Mouse (Mus musculus): Measurements from ENCODE around the gene Scml4. TPM values are rescaled to one million over a fixed set of nuclear protein-coding genes. Genes with fewer than 3 reads are reported as not detected.
A peak's percentile ranks its signal among the peaks of the same experiment; 100 is the strongest.

Scml4 gene
- polyA plus RNA-seq, 1 experiment from 2014 or later, result 0.13 TPM

DNA sequence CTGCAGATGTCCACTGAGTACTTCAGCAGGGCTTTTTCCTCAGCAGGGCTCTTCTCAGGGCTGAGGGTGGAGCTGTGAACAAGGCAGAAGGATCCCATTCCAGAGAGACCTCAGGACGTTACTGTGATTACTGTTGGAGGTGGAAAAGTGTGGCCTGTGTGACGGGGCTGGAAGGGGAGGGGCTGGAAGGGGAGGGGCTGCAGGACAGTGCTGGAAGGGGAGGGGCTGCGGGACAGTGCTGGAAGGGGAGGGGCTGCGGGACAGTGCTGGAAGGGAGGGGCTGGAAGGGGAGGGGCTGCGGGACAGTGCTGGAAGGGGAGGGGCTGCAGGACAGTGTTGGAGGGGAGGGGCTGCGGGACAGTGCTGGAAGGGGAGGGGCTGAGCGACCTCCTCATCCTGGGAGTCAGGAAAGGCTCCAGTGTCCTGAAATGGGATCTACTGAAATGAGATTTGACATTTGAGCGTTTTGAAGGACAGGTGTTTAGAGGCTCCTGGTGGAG, 90.1 kb downstream of the Scml4 start:
- Histone ChIP-seq H3K27me3 (ENCODE audit: control insufficient read depth, insufficient read depth, low read length) (no peaks in the 10 kb centered on the region), H3K27ac (replicated peaks; ENCODE audit: low read depth, low read length) (peak overlapping the region; percentile 47; the same call in 1 of the 2 replicates), H3K36me3 (ENCODE audit: control insufficient read depth, insufficient read depth, low read length) (no peaks in the 10 kb centered on the region), H3K9me3 (ENCODE audit: control insufficient read depth, low read length) (no peaks in the 10 kb centered on the region), H3K4me1 (ENCODE audit: control insufficient read depth, insufficient read depth, low read length) (peaks cover 10% of the 10 kb centered on the region), H3K9ac (ENCODE audit: low read length) (no peak overlapping the region), H3K4me3 (ENCODE audit: low read depth, low read length) (no peak overlapping the region), H3K4me2 (ENCODE audit: low read depth, severe bottlenecking) (peak overlapping the region; percentile 38)
- DNase-seq (ENCODE audit: low spot score), result peak; percentile 69
- WGBS, result under 1% methylated on average over 7 of the region's 8 CpGs
- peak; percentile 79 for ATAC-seq (ENCODE audit: insufficient number of reproducible peaks, low FRiP score, low TSS enrichment, low read depth)

DNA sequence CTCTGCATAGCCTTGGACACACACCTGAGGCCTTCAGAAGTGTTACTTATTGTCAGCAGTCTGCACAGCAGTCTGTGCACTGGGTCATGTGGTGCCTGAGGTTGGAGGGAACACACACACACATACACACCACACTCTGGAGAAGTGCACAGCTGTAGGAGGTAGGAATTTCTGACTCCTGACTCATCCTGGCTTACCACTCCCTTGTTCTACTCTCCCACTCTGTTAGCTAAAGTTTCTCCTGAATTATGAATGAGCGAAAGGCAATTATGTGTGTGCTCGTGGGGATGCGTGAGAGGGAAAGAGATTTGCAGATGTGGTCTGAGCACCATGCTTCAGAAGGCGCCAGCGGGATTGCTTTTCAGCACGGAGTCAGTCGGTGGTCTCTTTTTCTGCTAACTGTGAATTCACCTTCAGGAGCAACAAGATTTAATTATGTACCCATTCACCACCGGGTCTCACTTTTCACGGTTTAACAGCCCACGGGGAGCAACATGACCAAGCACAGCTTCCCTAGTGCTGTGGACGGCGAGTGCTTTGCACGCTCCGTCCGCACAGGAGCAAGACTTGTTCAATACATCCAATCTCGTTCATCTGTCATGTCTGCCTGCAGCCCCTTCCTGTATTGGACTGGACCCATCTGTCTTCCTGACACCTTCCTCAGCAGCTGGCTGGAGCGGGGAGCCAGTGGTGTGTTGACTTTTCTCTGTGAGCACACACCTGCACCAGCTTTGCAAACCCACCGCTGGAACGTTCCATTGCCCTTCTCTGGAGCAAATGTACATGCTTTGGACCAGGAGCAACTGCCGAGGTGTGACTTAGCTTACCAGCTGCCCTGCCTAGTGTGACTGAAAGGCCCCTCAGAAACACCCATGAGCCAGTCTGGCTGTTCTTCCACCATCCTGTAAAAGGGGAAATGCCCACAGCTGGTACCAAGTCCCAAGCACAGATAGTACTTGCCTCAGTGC, 91.2 kb downstream of the Scml4 start:
- Histone ChIP-seq H3K27ac (replicated peaks; ENCODE audit: low read depth, low read length) (no peak overlapping the region), H3K4me3 (ENCODE audit: low read depth, low read length) (no peak overlapping the region), H3K4me2 (ENCODE audit: low read depth, severe bottlenecking) (no peak overlapping the region), H3K27me3 (ENCODE audit: control insufficient read depth, insufficient read depth, low read length) (no peaks in the 10 kb centered on the region), H3K36me3 (ENCODE audit: control insufficient read depth, insufficient read depth, low read length) (no peaks in the 10 kb centered on the region), H3K4me1 (ENCODE audit: control insufficient read depth, insufficient read depth, low read length) (peaks cover 10% of the 10 kb centered on the region), H3K9ac (ENCODE audit: low read length) (no peak overlapping the region), H3K9me3 (ENCODE audit: control insufficient read depth, low read length) (no peaks in the 10 kb centered on the region)
- no peak for DNase-seq (ENCODE audit: low spot score)
- peak; percentile 23; the same call in 1 of the 2 replicates for ATAC-seq (ENCODE audit: insufficient number of reproducible peaks, low FRiP score, low TSS enrichment, low read depth)
- whole genome bisulfite sequencing, result 42% methylated on average over 20 of the region's 20 CpGs

DNA sequence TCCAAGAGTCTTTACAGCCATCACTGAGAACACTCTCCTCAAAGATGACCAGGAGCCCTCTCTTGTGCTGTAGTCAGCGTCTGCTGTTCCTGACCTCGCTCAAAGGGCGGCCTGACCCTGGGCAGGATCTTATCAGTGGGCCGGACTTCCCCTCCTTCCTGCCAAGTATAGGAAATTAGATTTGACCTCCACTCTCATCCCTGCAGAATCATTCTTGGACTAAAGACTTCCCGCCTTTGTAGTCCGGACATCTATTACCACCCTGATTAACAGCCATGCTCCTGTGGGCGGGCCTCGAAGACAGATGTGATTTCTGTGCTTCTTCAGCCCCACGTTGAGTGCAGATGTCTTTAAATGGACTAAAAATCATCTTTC, 91.9 kb downstream of the Scml4 start:
- Histone ChIP-seq H3K36me3 (ENCODE audit: control insufficient read depth, insufficient read depth, low read length) (no peaks in the 10 kb centered on the region), H3K4me3 (ENCODE audit: low read depth, low read length) (no peak overlapping the region), H3K27me3 (ENCODE audit: control insufficient read depth, insufficient read depth, low read length) (no peaks in the 10 kb centered on the region), H3K9ac (ENCODE audit: low read length) (no peak overlapping the region), H3K4me1 (ENCODE audit: control insufficient read depth, insufficient read depth, low read length) (peaks cover 10% of the 10 kb centered on the region), H3K27ac (replicated peaks; ENCODE audit: low read depth, low read length) (no peak overlapping the region), H3K9me3 (ENCODE audit: control insufficient read depth, low read length) (no peaks in the 10 kb centered on the region), H3K4me2 (ENCODE audit: low read depth, severe bottlenecking) (no peak overlapping the region)
- DNase-seq (ENCODE audit: low spot score), result no peak
- 21% methylated on average over 9 of the region's 9 CpGs for WGBS
- ATAC-seq (ENCODE audit: insufficient number of reproducible peaks, low FRiP score, low TSS enrichment, low read depth), result no peak

DNA sequence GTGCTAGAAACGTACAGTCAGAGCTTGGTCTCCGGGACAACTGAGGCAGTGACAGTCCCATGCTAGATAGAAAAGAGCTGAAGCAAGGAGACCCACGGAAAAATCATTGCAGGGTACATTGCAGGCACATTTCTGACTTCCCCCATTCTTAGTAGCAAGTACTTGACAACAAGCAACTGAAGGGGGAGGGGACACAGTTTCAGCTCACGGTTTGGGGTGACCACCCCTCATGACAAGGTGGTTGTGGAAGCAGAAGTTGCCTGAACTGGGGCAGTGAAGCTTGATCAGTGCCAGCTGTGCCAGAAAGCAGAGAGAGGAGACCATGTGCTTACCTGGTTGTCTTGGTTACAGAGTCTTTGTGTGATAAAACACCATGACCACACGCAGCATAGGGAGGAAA, 93.4 kb downstream of the Scml4 start:
- no peak for ATAC-seq (ENCODE audit: insufficient number of reproducible peaks, low FRiP score, low TSS enrichment, low read depth)
- no peak overlapping the region for H3K4me3 ChIP-seq (ENCODE audit: low read depth, low read length)
- H3K27ac ChIP-seq (replicated peaks; ENCODE audit: low read depth, low read length), result no peak overlapping the region
- no peaks in the 10 kb centered on the region for H3K36me3 ChIP-seq (ENCODE audit: control insufficient read depth, insufficient read depth, low read length)
- H3K9ac ChIP-seq (ENCODE audit: low read length), result no peak overlapping the region
- H3K4me2 ChIP-seq (ENCODE audit: low read depth, severe bottlenecking), result no peak overlapping the region
- H3K27me3 ChIP-seq (ENCODE audit: control insufficient read depth, insufficient read depth, low read length), result no peaks in the 10 kb centered on the region
- peaks cover 13% of the 10 kb centered on the region for H3K4me1 ChIP-seq (ENCODE audit: control insufficient read depth, insufficient read depth, low read length)
- H3K9me3 ChIP-seq (ENCODE audit: control insufficient read depth, low read length), result no peaks in the 10 kb centered on the region
- DNase-seq (ENCODE audit: low spot score), result no peak
- WGBS, result 72% methylated on average over 5 of the region's 5 CpGs

DNA sequence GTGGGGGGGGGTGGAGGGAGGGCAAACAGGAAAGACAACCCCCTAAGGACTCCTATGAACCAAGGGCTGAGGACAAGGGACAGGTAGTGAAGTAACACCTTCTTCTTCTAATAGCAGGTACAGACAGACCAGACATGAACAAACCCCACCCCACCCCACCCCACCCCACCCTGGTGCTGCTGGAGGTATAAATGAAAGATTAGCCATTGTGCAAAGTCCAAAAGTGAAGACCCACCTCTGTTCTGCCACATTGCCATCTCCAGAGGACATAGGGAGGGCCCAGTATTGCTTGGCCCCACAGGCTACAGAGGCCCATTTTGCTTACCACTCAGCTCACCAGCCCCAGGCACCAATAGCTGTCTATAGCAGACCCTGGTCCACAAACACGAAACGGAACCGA, 95.0 kb downstream of the Scml4 start:
- no peaks in the 10 kb centered on the region for H3K36me3 ChIP-seq (ENCODE audit: control insufficient read depth, insufficient read depth, low read length)
- no peak overlapping the region for H3K4me3 ChIP-seq (ENCODE audit: low read depth, low read length)
- H3K27me3 ChIP-seq (ENCODE audit: control insufficient read depth, insufficient read depth, low read length), result no peaks in the 10 kb centered on the region
- H3K4me2 ChIP-seq (ENCODE audit: low read depth, severe bottlenecking), result no peak overlapping the region
- peaks cover 7% of the 10 kb centered on the region; the same call in 1 of the 2 replicates for H3K4me1 ChIP-seq (ENCODE audit: control insufficient read depth, insufficient read depth, low read length)
- H3K9me3 ChIP-seq (ENCODE audit: control insufficient read depth, low read length), result no peaks in the 10 kb centered on the region
- DNase-seq (ENCODE audit: low spot score), result no peak
- H3K27ac ChIP-seq (replicated peaks; ENCODE audit: low read depth, low read length), result no peak overlapping the region
- no peak for ATAC-seq (ENCODE audit: insufficient number of reproducible peaks, low FRiP score, low TSS enrichment, low read depth)
- WGBS, result 91% methylated on average over 3 of the region's 3 CpGs
- H3K9ac ChIP-seq (ENCODE audit: low read length), result no peak overlapping the region

DNA sequence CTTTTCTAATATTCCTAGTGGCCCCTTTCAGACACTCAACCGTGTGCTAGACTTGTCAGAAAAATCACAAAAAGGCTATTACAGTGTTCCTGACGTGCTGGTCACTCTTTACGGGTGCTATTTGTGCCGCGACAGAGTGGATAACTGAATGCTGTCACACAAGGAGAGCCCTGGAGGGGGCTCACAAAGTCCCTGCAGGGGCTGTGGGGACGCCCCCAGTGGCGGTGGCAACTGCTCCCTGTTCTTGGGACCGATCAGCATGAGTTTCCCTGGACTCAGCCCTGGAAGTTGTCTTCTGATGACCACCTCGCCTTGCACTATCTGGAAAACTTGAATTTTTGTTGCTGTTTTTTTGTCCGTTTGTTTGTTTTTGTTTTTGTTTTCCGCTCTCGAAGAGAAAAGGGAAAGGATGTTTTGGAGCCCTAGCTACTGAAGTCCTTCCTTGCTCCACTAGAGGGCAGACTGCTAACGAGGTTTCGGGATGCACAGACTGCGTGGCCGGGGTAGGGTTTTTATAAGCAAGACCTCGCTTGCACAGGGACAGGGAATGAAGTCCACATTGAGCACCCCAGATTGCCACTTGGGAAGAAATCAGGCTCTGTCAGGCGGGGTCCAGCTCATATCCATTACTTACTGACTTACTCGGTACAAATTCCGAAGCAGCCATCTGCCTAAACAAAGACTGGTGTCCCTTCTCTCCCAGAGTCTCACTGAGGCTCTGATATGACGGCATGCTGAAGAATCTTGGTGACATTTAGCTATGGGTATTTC, 97.9 kb downstream of the Scml4 start:
- Histone ChIP-seq H3K9ac (ENCODE audit: low read length) (peak overlapping the region; percentile 61), H3K9me3 (ENCODE audit: control insufficient read depth, low read length) (no peaks in the 10 kb centered on the region), H3K36me3 (ENCODE audit: control insufficient read depth, insufficient read depth, low read length) (no peaks in the 10 kb centered on the region), H3K27ac (replicated peaks; ENCODE audit: low read depth, low read length) (no peak overlapping the region), H3K27me3 (ENCODE audit: control insufficient read depth, insufficient read depth, low read length) (no peaks in the 10 kb centered on the region), H3K4me3 (ENCODE audit: low read depth, low read length) (peak overlapping the region; percentile 27), H3K4me2 (ENCODE audit: low read depth, severe bottlenecking) (peak overlapping the region; percentile 51), H3K4me1 (ENCODE audit: control insufficient read depth, insufficient read depth, low read length) (peaks cover 11% of the 10 kb centered on the region)
- WGBS, result 7% methylated on average over 21 of the region's 21 CpGs
- DNase-seq (ENCODE audit: low spot score) (peak; percentile 86), ATAC-seq (ENCODE audit: insufficient number of reproducible peaks, low FRiP score, low TSS enrichment, low read depth) (no peak)

DNA sequence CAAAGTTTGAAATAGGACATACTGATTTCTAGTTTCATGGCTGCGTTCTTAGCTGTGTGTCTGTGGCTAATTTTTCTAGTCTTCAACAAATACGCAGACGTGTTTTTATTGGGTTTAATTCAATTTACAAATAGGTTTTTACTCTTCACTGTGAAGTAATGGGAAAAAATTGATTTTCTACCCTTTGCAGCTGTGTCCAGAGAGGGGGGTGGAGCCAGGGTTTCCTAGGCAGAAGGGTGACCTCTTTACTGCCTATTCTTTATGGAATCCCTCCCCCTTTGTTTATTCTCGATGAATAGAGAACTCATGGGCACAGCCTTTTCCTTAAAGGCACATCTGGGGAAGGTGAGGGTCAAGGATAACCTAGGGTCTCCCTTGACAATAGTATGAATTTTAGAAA, 98.5 kb downstream of the Scml4 start:
- Histone ChIP-seq H3K4me3 (ENCODE audit: low read depth, low read length) (no peak overlapping the region), H3K36me3 (ENCODE audit: control insufficient read depth, insufficient read depth, low read length) (no peaks in the 10 kb centered on the region), H3K4me1 (ENCODE audit: control insufficient read depth, insufficient read depth, low read length) (peaks cover 11% of the 10 kb centered on the region), H3K27ac (replicated peaks; ENCODE audit: low read depth, low read length) (no peak overlapping the region), H3K27me3 (ENCODE audit: control insufficient read depth, insufficient read depth, low read length) (no peaks in the 10 kb centered on the region), H3K9ac (ENCODE audit: low read length) (no peak overlapping the region), H3K9me3 (ENCODE audit: control insufficient read depth, low read length) (no peaks in the 10 kb centered on the region), H3K4me2 (ENCODE audit: low read depth, severe bottlenecking) (peak overlapping the region; percentile 51; the same call in 1 of the 2 replicates)
- 66% methylated on average over 4 of the region's 4 CpGs for WGBS
- DNase-seq (ENCODE audit: low spot score) (no peak), ATAC-seq (ENCODE audit: insufficient number of reproducible peaks, low FRiP score, low TSS enrichment, low read depth) (no peak)

DNA sequence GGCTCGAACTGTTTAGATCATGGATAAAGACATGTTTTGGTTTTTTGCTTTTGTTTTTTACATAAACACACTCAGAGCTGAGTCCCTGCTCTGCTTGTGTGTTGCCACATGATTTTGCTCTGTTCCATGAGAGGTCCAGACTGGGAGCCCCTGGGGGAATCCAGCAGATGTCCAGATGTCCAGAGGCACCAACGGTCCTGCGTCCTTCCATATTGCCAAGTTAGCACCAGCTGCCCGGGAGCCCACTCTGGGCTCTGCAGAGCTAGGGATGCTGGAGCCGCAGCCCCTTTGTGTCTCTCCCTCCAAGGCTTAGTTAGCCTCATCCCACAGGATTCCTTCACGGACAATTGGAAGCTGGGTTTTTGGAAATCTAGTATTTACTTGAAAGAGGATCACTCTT, 101.6 kb downstream of the Scml4 start:
- H3K27me3 ChIP-seq (ENCODE audit: control insufficient read depth, insufficient read depth, low read length), result no peaks in the 10 kb centered on the region
- H3K4me3 ChIP-seq (ENCODE audit: low read depth, low read length), result no peak overlapping the region
- no peak overlapping the region for H3K9ac ChIP-seq (ENCODE audit: low read length)
- ATAC-seq (ENCODE audit: insufficient number of reproducible peaks, low FRiP score, low TSS enrichment, low read depth) (no peak), DNase-seq (ENCODE audit: low spot score) (no peak)
- 32% methylated on average over 6 of the region's 6 CpGs for WGBS
- H3K4me2 ChIP-seq (ENCODE audit: low read depth, severe bottlenecking), result no peak overlapping the region
- H3K4me1 ChIP-seq (ENCODE audit: control insufficient read depth, insufficient read depth, low read length), result peaks cover 11% of the 10 kb centered on the region
- no peaks in the 10 kb centered on the region for H3K9me3 ChIP-seq (ENCODE audit: control insufficient read depth, low read length)
- no peaks in the 10 kb centered on the region for H3K36me3 ChIP-seq (ENCODE audit: control insufficient read depth, insufficient read depth, low read length)
- no peak overlapping the region for H3K27ac ChIP-seq (replicated peaks; ENCODE audit: low read depth, low read length)
